Mouse (Mus musculus): ENCODE measurements around the gene Tex2.

DNA sequence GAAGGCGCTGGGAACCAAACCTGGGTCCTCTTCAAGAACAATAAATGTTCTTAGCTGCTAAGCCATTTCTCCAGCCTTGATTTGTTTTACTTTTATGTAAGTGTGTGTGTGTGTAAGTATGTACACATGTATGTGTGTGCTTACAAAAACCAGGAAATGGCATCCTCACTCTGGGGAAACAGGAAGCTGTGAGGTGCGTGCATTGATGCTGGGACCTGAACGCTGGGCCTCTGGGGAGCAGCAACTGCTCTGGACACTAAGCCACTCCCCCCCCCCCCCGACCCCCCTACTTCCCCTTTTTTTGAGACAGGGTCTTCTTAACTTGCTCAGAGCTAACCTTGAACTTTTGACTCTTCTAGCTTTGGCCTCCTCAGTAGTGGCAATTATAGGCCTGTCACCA lies 62.8 kb downstream of the Tex2 start:
- TF ChIP-seq ZC3H11A (IDR thresholded peaks at IDR 0.05; ENCODE audit: borderline replicate concordance, low read depth, low read length), result no peak
- TF ChIP-seq HCFC1 (IDR thresholded peaks at IDR 0.05; ENCODE audit: borderline replicate concordance, insufficient read depth, low read length), result no peak
- TF ChIP-seq MAFK (IDR thresholded peaks at IDR 0.05; ENCODE audit: insufficient read depth, low read depth, low read length), result no peak
- TF ChIP-seq ZNF384 (IDR thresholded peaks at IDR 0.05; ENCODE audit: low read depth, low read length), result no peak
